Mouse (Mus musculus) layer of hippocampus, postnatal 36 days (tissue): ENCODE results near the gene Myh7. TPM values are rescaled to one million over a fixed set of nuclear protein-coding genes. Genes with fewer than 3 reads are reported as not detected.

Experiments
- microRNA-seq, 2 experiments: library from miRNA; unstranded; fragments of <30 nt; microRNA quantifications; one replicate each; pipeline ENCODE4 v1.2.0; 2021
- total RNA-seq, 2 experiments: library from RNA; stranded (reverse); gene quantifications; 2 replicates each; pipeline ENCODE4 v1.2.3; 2021

The Myh7 gene
- total RNA-seq, 2 experiments from 2014 or later: 7.9 to 9.2 TPM

Small RNA genes lying within 50 kb of the gene (microRNA-seq; reads per million reads assigned to microRNA genes)
- gene Mir208a (0.30 to 0.63 reads per million in 2 experiments), gene Mir208b (1.3 to 1.8 reads per million in 2 experiments)

Other genes starting within 250 kb of the Myh7 start
- 10 to 100 TPM; 49.1 to 50.1 TPM for gene Slc7a8, start 212.7 kb downstream of the Myh7 start, total RNA-seq
- gene Rnf212b, start 180.5 kb downstream of the Myh7 start, total RNA-seq: not detected
- 10 to 100 TPM; 21.2 to 25.8 TPM for gene Homez, start 123.7 kb downstream of the Myh7 start, total RNA-seq
- 10 to 100 TPM; 17.9 to 20.7 TPM for gene Ppp1r3e, start 117.1 kb downstream of the Myh7 start, total RNA-seq
- gene Bcl2l2, start 111.2 kb downstream of the Myh7 start, total RNA-seq: 100 to 1,000 TPM; 120 to 126 TPM
- gene Gm20521, start 111.2 kb downstream of the Myh7 start, total RNA-seq: 10 to 100 TPM in 1 of 2 experiments, 1 to 10 TPM in 1; 7.5 to 14.5 TPM
- 100 to 1,000 TPM; 231 to 275 TPM for gene Pabpn1, start 102.1 kb downstream of the Myh7 start, total RNA-seq
- 100 to 1,000 TPM; 661 to 670 TPM for gene Slc22a17, start 81.5 kb downstream of the Myh7 start, total RNA-seq
- 10 to 100 TPM; 10.3 to 11.7 TPM for gene Efs, start 68.5 kb downstream of the Myh7 start, total RNA-seq
- gene Il25, start 61.9 kb downstream of the Myh7 start, total RNA-seq: not detected
- gene Cmtm5, start 58.4 kb downstream of the Myh7 start, total RNA-seq: 10 to 100 TPM; 70.3 to 80.4 TPM
- gene Myh6, start 27.7 kb downstream of the Myh7 start, total RNA-seq: 1 to 10 TPM; 1.1 to 2.3 TPM
- not detected for gene Gm17428, start 17.7 kb downstream of the Myh7 start, total RNA-seq
- 10 to 100 TPM; 30.7 to 33.8 TPM for gene Ngdn, start 20.8 kb upstream of the Myh7 start, total RNA-seq
- 10 to 100 TPM; 52.0 to 64.3 TPM for gene Zfhx2, start 97.7 kb upstream of the Myh7 start, total RNA-seq
- 10 to 100 TPM; 18.2 to 19.6 TPM for gene Thtpa, start 100.2 kb upstream of the Myh7 start, total RNA-seq
- gene Ap1g2, start 112.0 kb upstream of the Myh7 start, total RNA-seq: 10 to 100 TPM; 17.4 to 19.2 TPM
- gene Jph4, start 122.3 kb upstream of the Myh7 start, total RNA-seq: 100 to 1,000 TPM; 447 to 471 TPM
- gene Dhrs2, start 227.4 kb upstream of the Myh7 start, total RNA-seq: not detected